Mouse (Mus musculus): ENCODE data around the gene Lrch4.

Gene Lrch4

DNA sequence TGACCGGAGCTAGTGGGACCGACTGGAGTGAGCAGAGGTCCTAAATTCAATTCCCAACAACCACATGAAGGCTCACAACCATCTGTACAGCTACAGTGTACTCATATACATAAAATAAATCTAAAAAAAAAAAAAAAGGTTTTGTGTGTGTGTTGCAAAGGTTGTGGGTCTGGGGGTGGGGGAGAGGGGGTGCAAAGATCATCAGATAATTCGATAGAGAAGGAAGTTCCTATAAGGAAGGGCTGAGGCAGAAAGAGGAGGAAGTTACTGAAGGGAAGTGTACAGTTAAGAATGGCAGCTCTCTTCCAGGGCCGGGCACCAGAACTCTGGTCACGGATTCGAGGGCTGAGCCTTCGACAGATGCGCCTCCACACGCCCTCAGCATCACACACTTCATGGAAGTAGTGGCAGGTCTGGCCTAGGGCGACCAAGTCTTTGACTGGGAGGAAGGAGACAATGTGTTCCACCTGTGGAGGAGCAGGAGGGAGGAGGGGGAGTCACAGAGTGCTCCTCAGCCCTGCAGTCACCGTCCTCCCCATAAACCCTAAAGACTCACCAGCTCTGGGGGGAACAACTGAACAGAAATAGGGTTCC is 4.9 kb upstream of the Lrch4 start:
- Histone ChIP-seq H3K4me1 (replicated peaks; ENCODE audit: low read depth, low read length) (peaks cover 62% of the 10 kb centered on the region), H3K4me3 (replicated peaks; ENCODE audit: low read length) (no peak overlapping the region), H3K27me3 (ENCODE audit: insufficient read depth, low read length) (no peaks in the 10 kb centered on the region), H3K9me3 (ENCODE audit: low read length) (no peaks in the 10 kb centered on the region), H3K36me3 (ENCODE audit: insufficient read depth, low read length) (no peaks in the 10 kb centered on the region)
- TF ChIP-seq POU5F1 (IDR thresholded peaks at IDR 0.05; ENCODE audit: borderline replicate concordance, low read length) (no peak), NANOG (IDR thresholded peaks at IDR 0.05; ENCODE audit: borderline replicate concordance, low read length) (no peak), CTCF (conservative IDR thresholded peaks at IDR 0.05; ENCODE audit: low read length) (no peak)

- TF ChIP-seq NANOG (IDR thresholded peaks at IDR 0.05; ENCODE audit: borderline replicate concordance, low read length) (no peak), CTCF (conservative IDR thresholded peaks at IDR 0.05; ENCODE audit: low read length) (no peak), POU5F1 (IDR thresholded peaks at IDR 0.05; ENCODE audit: borderline replicate concordance, low read length) (no peak)
Observed at GRCm38 (mm10) chr5:137627991-137628390, 930 bp upstream of the Lrch4 start.

GRCm38 (mm10) chr5:137629306-137629721 is 393 bp downstream of the Lrch4 start:
- no peak for TF ChIP-seq POU5F1 (IDR thresholded peaks at IDR 0.05; ENCODE audit: borderline replicate concordance, low read length)
- no peak for TF ChIP-seq NANOG (IDR thresholded peaks at IDR 0.05; ENCODE audit: borderline replicate concordance, low read length)
- no peak for TF ChIP-seq CTCF (conservative IDR thresholded peaks at IDR 0.05; ENCODE audit: low read length)
- Histone ChIP-seq H3K36me3 (ENCODE audit: insufficient read depth, low read length) (peaks cover 28% of the 10 kb centered on the region), H3K4me3 (replicated peaks; ENCODE audit: low read length) (peak overlapping the region; percentile 99), H3K27me3 (ENCODE audit: insufficient read depth, low read length) (no peaks in the 10 kb centered on the region), H3K9me3 (ENCODE audit: low read length) (no peaks in the 10 kb centered on the region), H3K4me1 (replicated peaks; ENCODE audit: low read depth, low read length) (peaks cover 85% of the 10 kb centered on the region)

More at GRCm38 (mm10) chr5:137627991-137628390, 930 bp upstream of the Lrch4 start:
- peaks cover 74% of the 10 kb centered on the region for H3K4me1 ChIP-seq (replicated peaks; ENCODE audit: low read depth, low read length)
- peak overlapping the region; percentile 84 for H3K4me3 ChIP-seq (replicated peaks; ENCODE audit: low read length)
- peaks cover 15% of the 10 kb centered on the region for H3K36me3 ChIP-seq (ENCODE audit: insufficient read depth, low read length)
- H3K27me3 ChIP-seq (ENCODE audit: insufficient read depth, low read length): no peaks in the 10 kb centered on the region
- H3K9me3 ChIP-seq (ENCODE audit: low read length): no peaks in the 10 kb centered on the region

DNA sequence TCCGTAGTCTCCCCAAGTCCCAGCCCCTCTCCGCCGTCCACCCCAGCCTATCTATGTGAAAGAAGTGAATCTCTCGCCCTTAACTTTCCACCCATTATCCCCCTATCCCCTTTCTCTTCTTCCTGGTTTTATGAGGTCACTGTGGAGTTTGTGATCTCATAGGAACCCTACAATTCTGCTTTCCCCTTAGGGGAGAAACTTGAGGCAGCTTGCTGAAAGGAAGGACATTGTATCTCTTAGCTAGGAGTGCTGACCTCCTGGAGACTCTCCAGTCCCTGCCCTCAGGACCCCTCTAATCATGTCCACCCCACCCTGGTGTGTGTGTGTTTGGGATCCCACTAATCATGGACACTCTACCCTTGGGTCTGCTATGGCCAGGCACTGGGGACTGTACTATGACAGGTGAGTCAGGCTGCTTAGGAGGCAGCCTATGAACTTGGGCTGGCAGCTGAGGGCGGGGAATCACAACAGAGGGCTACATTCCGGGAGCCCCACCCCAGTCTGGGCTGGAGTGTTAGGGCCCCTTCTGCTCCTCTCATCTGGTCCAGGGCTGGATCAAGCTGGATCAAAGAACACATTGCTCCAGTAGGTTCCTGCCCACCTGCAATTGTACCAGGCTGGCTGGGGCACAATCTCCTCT is 1.1 kb downstream of the Lrch4 start:
- H3K36me3 ChIP-seq (ENCODE audit: insufficient read depth, low read length): peaks cover 35% of the 10 kb centered on the region
- H3K4me3 ChIP-seq (replicated peaks; ENCODE audit: low read length): peak overlapping the region; percentile 99
- no peaks in the 10 kb centered on the region for H3K9me3 ChIP-seq (ENCODE audit: low read length)
- H3K4me1 ChIP-seq (replicated peaks; ENCODE audit: low read depth, low read length): peaks cover 85% of the 10 kb centered on the region
- no peaks in the 10 kb centered on the region for H3K27me3 ChIP-seq (ENCODE audit: insufficient read depth, low read length)
- TF ChIP-seq POU5F1 (IDR thresholded peaks at IDR 0.05; ENCODE audit: borderline replicate concordance, low read length) (no peak), CTCF (conservative IDR thresholded peaks at IDR 0.05; ENCODE audit: low read length) (no peak), NANOG (IDR thresholded peaks at IDR 0.05; ENCODE audit: borderline replicate concordance, low read length) (no peak)

DNA sequence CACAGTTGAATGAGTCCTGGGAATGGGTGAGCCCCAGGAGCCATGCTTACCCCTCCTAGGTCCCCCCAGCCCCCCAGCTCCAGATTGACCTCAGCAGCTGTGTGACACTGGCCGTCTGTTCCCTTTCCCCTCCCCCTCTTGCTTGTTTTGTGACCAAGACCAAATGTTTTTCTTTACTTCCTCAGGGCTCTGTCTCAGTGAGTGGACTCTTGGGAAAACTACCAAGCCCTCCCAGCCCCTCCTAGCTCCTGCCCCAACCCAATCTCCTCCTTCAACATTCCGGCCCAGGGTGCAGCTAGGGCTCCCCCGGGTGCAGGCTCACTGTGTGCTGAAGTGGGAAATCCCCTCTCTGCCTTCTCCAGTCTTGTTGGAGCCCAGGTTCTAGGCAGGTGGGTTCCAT is 1.7 kb downstream of the Lrch4 start:
- no peaks in the 10 kb centered on the region for H3K9me3 ChIP-seq (ENCODE audit: low read length)
- peaks cover 41% of the 10 kb centered on the region for H3K36me3 ChIP-seq (ENCODE audit: insufficient read depth, low read length)
- no peaks in the 10 kb centered on the region for H3K27me3 ChIP-seq (ENCODE audit: insufficient read depth, low read length)
- H3K4me1 ChIP-seq (replicated peaks; ENCODE audit: low read depth, low read length): peaks cover 85% of the 10 kb centered on the region
- no peak for TF ChIP-seq CTCF (conservative IDR thresholded peaks at IDR 0.05; ENCODE audit: low read length)
- TF ChIP-seq POU5F1 (IDR thresholded peaks at IDR 0.05; ENCODE audit: borderline replicate concordance, low read length): no peak
- TF ChIP-seq NANOG (IDR thresholded peaks at IDR 0.05; ENCODE audit: borderline replicate concordance, low read length): no peak
- peak overlapping the region; percentile 99 for H3K4me3 ChIP-seq (replicated peaks; ENCODE audit: low read length)

- peak overlapping the region; percentile 99 for H3K4me3 ChIP-seq (replicated peaks; ENCODE audit: low read length)
- H3K9me3 ChIP-seq (ENCODE audit: low read length): no peaks in the 10 kb centered on the region
- TF ChIP-seq POU5F1 (IDR thresholded peaks at IDR 0.05; ENCODE audit: borderline replicate concordance, low read length) (peak; percentile 77; the same call in 1 of the 2 replicates), CTCF (conservative IDR thresholded peaks at IDR 0.05; ENCODE audit: low read length) (no peak)
- H3K36me3 ChIP-seq (ENCODE audit: insufficient read depth, low read length): peaks cover 47% of the 10 kb centered on the region
- no peaks in the 10 kb centered on the region for H3K27me3 ChIP-seq (ENCODE audit: insufficient read depth, low read length)
- peaks cover 85% of the 10 kb centered on the region for H3K4me1 ChIP-seq (replicated peaks; ENCODE audit: low read depth, low read length)
Observed at GRCm38 (mm10) chr5:137631171-137631570, 2.2 kb downstream of the Lrch4 start.

GRCm38 (mm10) chr5:137631591-137631990 is 2.7 kb downstream of the Lrch4 start:
- no peak for TF ChIP-seq CTCF (conservative IDR thresholded peaks at IDR 0.05; ENCODE audit: low read length)
- H3K27me3 ChIP-seq (ENCODE audit: insufficient read depth, low read length): no peaks in the 10 kb centered on the region

GRCm38 (mm10) chr5:137633397-137634084 is 4.6 kb downstream of the Lrch4 start:
- H3K27me3 ChIP-seq (ENCODE audit: insufficient read depth, low read length): no peaks in the 10 kb centered on the region
- no peaks in the 10 kb centered on the region for H3K9me3 ChIP-seq (ENCODE audit: low read length)
- H3K4me1 ChIP-seq (replicated peaks; ENCODE audit: low read depth, low read length): peaks cover 91% of the 10 kb centered on the region
- H3K36me3 ChIP-seq (ENCODE audit: insufficient read depth, low read length): peaks cover 70% of the 10 kb centered on the region
- peak overlapping the region; percentile 99 for H3K4me3 ChIP-seq (replicated peaks; ENCODE audit: low read length)
- TF ChIP-seq NANOG (IDR thresholded peaks at IDR 0.05; ENCODE audit: borderline replicate concordance, low read length) (no peak), POU5F1 (IDR thresholded peaks at IDR 0.05; ENCODE audit: borderline replicate concordance, low read length) (no peak), CTCF (conservative IDR thresholded peaks at IDR 0.05; ENCODE audit: low read length) (no peak)

More at GRCm38 (mm10) chr5:137631591-137631990, 2.7 kb downstream of the Lrch4 start:
- peaks cover 86% of the 10 kb centered on the region for H3K4me1 ChIP-seq (replicated peaks; ENCODE audit: low read depth, low read length)
- H3K9me3 ChIP-seq (ENCODE audit: low read length): no peaks in the 10 kb centered on the region
- peak overlapping the region; percentile 99 for H3K4me3 ChIP-seq (replicated peaks; ENCODE audit: low read length)
- H3K36me3 ChIP-seq (ENCODE audit: insufficient read depth, low read length): peaks cover 51% of the 10 kb centered on the region

Data from E14TG2a.4 (cell line).